Mouse (Mus musculus) stomach, adult 2 months (tissue): ENCODE measurements around the gene Fgd2. TPM values are rescaled to one million over a fixed set of nuclear protein-coding genes. Genes with fewer than 3 reads are reported as not detected.

Experiments
- polyA plus RNA-seq: library from polyadenylated mRNA; depleted of rRNA; stranded (reverse); fragments of >200 nt; gene quantifications from 2 replicates; pipeline ENCODE4 v1.2.3, GENCODE M21; 2012; rRNA removed

Fgd2 gene
- 5.7 and 8.9 TPM in 2 replicates for polyA plus RNA-seq

DNA sequence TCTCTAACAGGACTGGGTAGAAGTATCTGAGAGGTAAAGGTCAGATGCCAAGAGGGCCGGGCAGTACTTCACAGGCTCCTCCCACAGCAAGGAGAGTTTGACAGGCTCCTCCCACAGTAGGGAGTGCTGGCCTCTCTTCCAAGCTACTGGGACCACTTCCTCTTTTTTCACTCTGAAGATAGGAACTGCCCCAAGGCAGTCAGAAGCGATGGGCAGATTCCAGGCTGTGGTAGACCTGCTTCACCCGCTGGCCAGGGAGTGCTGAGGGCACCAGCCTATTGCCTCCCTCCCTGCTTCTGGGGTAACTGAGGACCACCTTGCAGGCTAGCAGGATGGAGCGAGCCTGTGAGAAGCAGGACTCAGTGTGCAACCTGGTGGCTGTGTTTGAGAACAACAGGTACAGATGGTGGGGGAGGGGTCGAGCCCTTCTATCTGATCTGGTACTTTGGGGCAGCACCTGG lies at the start of gene Fgd2:
Gene Fgd2, plus strand, starts transcription at position 154 of the 461 bp plus-strand sequence.

DNA sequence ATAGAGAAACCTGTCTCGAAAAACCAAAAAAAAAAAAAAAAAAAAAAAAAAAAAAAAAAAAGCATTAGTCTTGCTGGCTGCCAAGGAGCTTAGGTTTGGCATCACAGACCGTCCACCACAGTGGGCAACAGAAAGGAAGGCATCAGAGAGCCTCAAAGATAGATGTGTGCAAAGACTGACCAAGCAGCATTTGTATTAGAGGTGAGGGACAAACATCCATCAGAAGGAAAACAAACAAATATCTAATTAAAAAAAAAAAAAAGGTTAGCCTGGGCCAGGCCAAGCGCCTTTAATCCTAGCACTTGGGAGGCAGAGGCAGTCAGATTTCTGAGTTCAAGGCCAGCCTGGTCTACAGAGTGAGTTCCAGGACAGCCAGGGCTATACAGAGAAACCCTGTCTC lies 43.3 kb upstream of the Fgd2 start, which contains the start of gene Pi16:
Gene Pi16, plus strand, starts transcription at position 301 of the 400 bp plus-strand sequence.

DNA sequence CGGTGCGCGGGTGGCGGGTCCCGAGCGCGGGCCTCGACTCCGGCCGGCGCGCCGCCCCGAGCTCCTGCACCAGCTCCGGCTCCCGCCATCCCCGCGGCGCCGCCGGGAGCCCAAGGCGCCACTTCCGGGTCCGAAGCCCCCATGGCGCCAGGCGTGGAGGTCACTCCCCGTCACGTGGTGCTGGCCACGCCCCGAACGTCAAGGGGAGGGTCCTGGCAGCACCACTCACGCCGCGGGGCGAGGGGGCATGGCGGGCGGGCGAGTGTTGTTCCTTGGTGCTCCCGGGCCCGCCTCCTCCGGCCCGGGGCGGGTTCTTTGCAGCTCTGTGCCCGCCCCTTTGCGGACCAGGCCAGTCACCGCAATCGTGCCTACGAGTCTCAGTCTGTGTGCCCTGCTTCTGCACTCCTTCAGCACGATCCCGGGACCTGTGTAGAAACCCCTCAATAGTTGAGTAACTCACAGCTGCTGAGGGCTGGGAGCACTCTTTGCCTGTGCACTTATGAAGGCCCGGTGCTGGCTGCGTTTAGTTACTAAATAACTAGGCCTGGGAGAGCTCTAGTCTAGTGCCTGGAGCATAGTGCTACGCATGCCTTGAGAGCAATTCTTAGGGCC lies 13.0 kb upstream of the Fgd2 start, which contains the start of gene Mtch1:
Gene Mtch1, minus strand, starts transcription at position 290 of the 612 bp plus-strand sequence.

Other genes with a start within 250 kb of the Fgd2 start
- 1.7 and 2.5 TPM in 2 replicates for gene Rab44, start 246.8 kb upstream of the Fgd2 start, polyA plus RNA-seq
- gene Cpne5, start 122.7 kb upstream of the Fgd2 start, polyA plus RNA-seq = 4.4 and 5.1 TPM in 2 replicates
- 14.7 and 16.0 TPM in 2 replicates for gene Ppil1, start 96.7 kb upstream of the Fgd2 start, polyA plus RNA-seq
- gene BC004004, start 92.1 kb upstream of the Fgd2 start, polyA plus RNA-seq = 33.4 and 35.0 TPM in 2 replicates
- 20.8 and 25.7 TPM in 2 replicates for gene Pi16, start 43.2 kb upstream of the Fgd2 start, polyA plus RNA-seq
- gene Mtch1, start 13.0 kb upstream of the Fgd2 start, polyA plus RNA-seq = 203 and 285 TPM in 2 replicates
- 18.1 and 45.7 TPM in 2 replicates for gene Pim1, start 129.8 kb downstream of the Fgd2 start, polyA plus RNA-seq
- gene Gm17657, start 188.7 kb downstream of the Fgd2 start, polyA plus RNA-seq = 0.30 TPM in 1 of 2 replicates, not detected in the other
- 11.8 and 12.8 TPM in 2 replicates for gene Tbc1d22b, start 188.9 kb downstream of the Fgd2 start, polyA plus RNA-seq
- 0.16 TPM in 1 of 2 replicates, not detected in the other for gene Tmem217, start 191.5 kb downstream of the Fgd2 start, polyA plus RNA-seq